Mouse (Mus musculus): ENCODE data around the gene Slc25a13. TPM values are rescaled to one million over a fixed set of nuclear protein-coding genes. Genes with fewer than 3 reads are reported as not detected.
"Not testable (repeated sequence)": the region's sequence is repeated elsewhere in the genome, so short reads cannot be mapped to it uniquely, and the experiment has no call there.

The Slc25a13 gene
- polyA plus RNA-seq, 1 experiment from 2014 or later: 26.3 TPM

- Histone ChIP-seq H3K4me3 (no peak overlapping the region), H3K27ac (no peak overlapping the region), H3K36me3 (no peaks in the 10 kb centered on the region), H3K4me1 (no peaks in the 10 kb centered on the region), H3K27me3 (no peaks in the 10 kb centered on the region), H3K9me3 (no peaks in the 10 kb centered on the region), H3K4me2 (replicated peaks) (no peak overlapping the region), H3K9ac (no peak overlapping the region)
- WGBS: 80% methylated on average over 5 of the region's 5 CpGs
- ATAC-seq (ENCODE audit: insufficient number of reproducible peaks, insufficient read depth, low FRiP score, low TSS enrichment): no peak
Measured at GRCm38 (mm10) chr6:6201977-6202376, 15.0 kb downstream of the Slc25a13 start.

- H3K4me1 ChIP-seq: no peaks in the 10 kb centered on the region
Measured at GRCm38 (mm10) chr6:6199138-6199870, 17.7 kb downstream of the Slc25a13 start.

GRCm38 (mm10) chr6:6198056-6198455, 18.9 kb downstream of the Slc25a13 start:
- 95% methylated on average over 3 of the region's 3 CpGs for WGBS

More at GRCm38 (mm10) chr6:6199138-6199870, 17.7 kb downstream of the Slc25a13 start:
- Histone ChIP-seq H3K9ac (no peak overlapping the region), H3K9me3 (no peaks in the 10 kb centered on the region), H3K36me3 (no peaks in the 10 kb centered on the region), H3K27ac (no peak overlapping the region), H3K4me2 (replicated peaks) (no peak overlapping the region), H3K27me3 (no peaks in the 10 kb centered on the region), H3K4me3 (no peak overlapping the region)
- no peak for ATAC-seq (ENCODE audit: insufficient number of reproducible peaks, insufficient read depth, low FRiP score, low TSS enrichment)
- WGBS: 87% methylated on average over 10 of the region's 10 CpGs

GRCm38 (mm10) chr6:6197339-6197738, 19.6 kb downstream of the Slc25a13 start:
- Histone ChIP-seq H3K4me3 (no peak overlapping the region), H3K27ac (no peak overlapping the region), H3K9ac (no peak overlapping the region), H3K4me2 (replicated peaks) (no peak overlapping the region), H3K27me3 (no peaks in the 10 kb centered on the region), H3K9me3 (no peaks in the 10 kb centered on the region), H3K36me3 (no peaks in the 10 kb centered on the region), H3K4me1 (no peaks in the 10 kb centered on the region)
- ATAC-seq (ENCODE audit: insufficient number of reproducible peaks, insufficient read depth, low FRiP score, low TSS enrichment): no peak
- 84% methylated on average over 6 of the region's 6 CpGs for WGBS

More at GRCm38 (mm10) chr6:6198056-6198455, 18.9 kb downstream of the Slc25a13 start:
- not testable (repeated sequence) for H3K4me2 ChIP-seq (replicated peaks); H3K4me1 ChIP-seq; H3K4me3 ChIP-seq; H3K36me3 ChIP-seq; H3K27ac ChIP-seq; ATAC-seq (ENCODE audit: insufficient number of reproducible peaks, insufficient read depth, low FRiP score, low TSS enrichment); H3K27me3 ChIP-seq; H3K9me3 ChIP-seq; H3K9ac ChIP-seq

GRCm38 (mm10) chr6:6196527-6196926, 20.4 kb downstream of the Slc25a13 start:
- Histone ChIP-seq H3K27ac (no peak overlapping the region), H3K4me1 (peaks cover 4% of the 10 kb centered on the region; the same call in 1 of the 2 replicates), H3K9ac (no peak overlapping the region), H3K4me3 (no peak overlapping the region), H3K27me3 (no peaks in the 10 kb centered on the region), H3K36me3 (no peaks in the 10 kb centered on the region), H3K9me3 (no peaks in the 10 kb centered on the region), H3K4me2 (replicated peaks) (no peak overlapping the region)
- WGBS: 83% methylated on average over 4 of the region's 4 CpGs
- ATAC-seq (ENCODE audit: insufficient number of reproducible peaks, insufficient read depth, low FRiP score, low TSS enrichment): no peak

GRCm38 (mm10) chr6:6194831-6195230, 22.1 kb downstream of the Slc25a13 start:
- Histone ChIP-seq H3K9ac (no peak overlapping the region), H3K4me3 (no peak overlapping the region), H3K4me1 (peaks cover 5% of the 10 kb centered on the region; the same call in 1 of the 2 replicates), H3K36me3 (no peaks in the 10 kb centered on the region), H3K27ac (no peak overlapping the region), H3K4me2 (replicated peaks) (no peak overlapping the region), H3K9me3 (no peaks in the 10 kb centered on the region), H3K27me3 (no peaks in the 10 kb centered on the region)
- 87% methylated on average over 6 of the region's 6 CpGs for WGBS
- ATAC-seq (ENCODE audit: insufficient number of reproducible peaks, insufficient read depth, low FRiP score, low TSS enrichment): no peak

GRCm38 (mm10) chr6:6193906-6194305, 23.1 kb downstream of the Slc25a13 start:
- WGBS: 92% methylated on average over 13 of the region's 13 CpGs

GRCm38 (mm10) chr6:6192413-6192812, 24.6 kb downstream of the Slc25a13 start:
- 88% methylated on average over 7 of the region's 7 CpGs for WGBS
- Histone ChIP-seq H3K9ac (no peak overlapping the region), H3K27me3 (no peaks in the 10 kb centered on the region), H3K27ac (no peak overlapping the region), H3K4me3 (no peak overlapping the region), H3K4me1 (peaks cover 5% of the 10 kb centered on the region; the same call in 1 of the 2 replicates), H3K9me3 (no peaks in the 10 kb centered on the region), H3K36me3 (no peaks in the 10 kb centered on the region), H3K4me2 (replicated peaks) (no peak overlapping the region)
- ATAC-seq (ENCODE audit: insufficient number of reproducible peaks, insufficient read depth, low FRiP score, low TSS enrichment): no peak

More at GRCm38 (mm10) chr6:6193906-6194305, 23.1 kb downstream of the Slc25a13 start:
- Histone ChIP-seq H3K9me3 (no peaks in the 10 kb centered on the region), H3K27ac (no peak overlapping the region), H3K27me3 (no peaks in the 10 kb centered on the region), H3K9ac (no peak overlapping the region), H3K4me1 (peaks cover 5% of the 10 kb centered on the region; the same call in 1 of the 2 replicates), H3K4me2 (replicated peaks) (no peak overlapping the region), H3K36me3 (no peaks in the 10 kb centered on the region), H3K4me3 (no peak overlapping the region)
- ATAC-seq (ENCODE audit: insufficient number of reproducible peaks, insufficient read depth, low FRiP score, low TSS enrichment): no peak

- Histone ChIP-seq H3K36me3 (no peaks in the 10 kb centered on the region), H3K4me1 (peaks cover 5% of the 10 kb centered on the region; the same call in 1 of the 2 replicates), H3K9ac (no peak overlapping the region), H3K4me2 (replicated peaks) (no peak overlapping the region), H3K4me3 (no peak overlapping the region), H3K9me3 (no peaks in the 10 kb centered on the region), H3K27me3 (no peaks in the 10 kb centered on the region), H3K27ac (no peak overlapping the region)
- no peak for ATAC-seq (ENCODE audit: insufficient number of reproducible peaks, insufficient read depth, low FRiP score, low TSS enrichment)
- WGBS: 71% methylated on average over 8 of the region's 8 CpGs
Measured at GRCm38 (mm10) chr6:6191596-6192337, 25.2 kb downstream of the Slc25a13 start.

GRCm38 (mm10) chr6:6188970-6189369, 28.0 kb downstream of the Slc25a13 start:
- Histone ChIP-seq H3K9me3 (no peaks in the 10 kb centered on the region), H3K27me3 (no peaks in the 10 kb centered on the region), H3K9ac (no peak overlapping the region), H3K4me1 (peaks cover 5% of the 10 kb centered on the region; the same call in 1 of the 2 replicates), H3K36me3 (no peaks in the 10 kb centered on the region), H3K4me2 (replicated peaks) (no peak overlapping the region), H3K27ac (no peak overlapping the region), H3K4me3 (no peak overlapping the region)
- ATAC-seq (ENCODE audit: insufficient number of reproducible peaks, insufficient read depth, low FRiP score, low TSS enrichment): no peak
- 71% methylated on average over 6 of the region's 6 CpGs for WGBS

- 84% methylated on average over 4 of the region's 4 CpGs for WGBS
- Histone ChIP-seq H3K4me2 (replicated peaks) (no peak overlapping the region), H3K9me3 (no peaks in the 10 kb centered on the region), H3K36me3 (no peaks in the 10 kb centered on the region), H3K4me3 (no peak overlapping the region), H3K27me3 (no peaks in the 10 kb centered on the region), H3K9ac (no peak overlapping the region), H3K27ac (no peak overlapping the region), H3K4me1 (peaks cover 3% of the 10 kb centered on the region; the same call in 1 of the 2 replicates)
- no peak for ATAC-seq (ENCODE audit: insufficient number of reproducible peaks, insufficient read depth, low FRiP score, low TSS enrichment)
Measured at GRCm38 (mm10) chr6:6186468-6186867, 30.5 kb downstream of the Slc25a13 start.

GRCm38 (mm10) chr6:6185735-6186068, 31.3 kb downstream of the Slc25a13 start:
- H3K9ac ChIP-seq: no peak overlapping the region
- ATAC-seq (ENCODE audit: insufficient number of reproducible peaks, insufficient read depth, low FRiP score, low TSS enrichment): no peak
- H3K4me1 ChIP-seq: peaks cover 5% of the 10 kb centered on the region; the same call in 1 of the 2 replicates
- H3K4me3 ChIP-seq: no peak overlapping the region
- H3K27ac ChIP-seq: no peak overlapping the region
- no peaks in the 10 kb centered on the region for H3K9me3 ChIP-seq
- no peaks in the 10 kb centered on the region for H3K36me3 ChIP-seq
- no peaks in the 10 kb centered on the region for H3K27me3 ChIP-seq
- H3K4me2 ChIP-seq (replicated peaks): no peak overlapping the region
- WGBS: 83% methylated on average over 3 of the region's 3 CpGs

Data from embryonic facial prominence, embryonic 12.5 days (tissue).